Mouse (Mus musculus): ENCODE measurements around the gene Dnajc25. TPM values are rescaled to one million over a fixed set of nuclear protein-coding genes. Genes with fewer than 3 reads are reported as not detected.

Gene Dnajc25
- polyA plus RNA-seq, 1 experiment from 2014 or later = 8.2 TPM

GRCm38 (mm10) chr4:58990609-58991434 is 4.0 kb upstream of the Dnajc25 start:
- no peaks in the 10 kb centered on the region for H3K27me3 ChIP-seq (replicated peaks; ENCODE audit: low read depth, poor library complexity, severe bottlenecking)
- H3K9me3 ChIP-seq = no peaks in the 10 kb centered on the region
- H3K4me3 ChIP-seq = no peak overlapping the region
- peaks cover 20% of the 10 kb centered on the region for H3K4me1 ChIP-seq
- 88% methylated on average over 17 of the region's 17 CpGs for WGBS
- H3K36me3 ChIP-seq (replicated peaks) = no peaks in the 10 kb centered on the region
- DNase-seq (ENCODE audit: low spot score) = no peak
- H3K27ac ChIP-seq (replicated peaks) = no peak overlapping the region

- DNase-seq (ENCODE audit: low spot score) = no peak
- Histone ChIP-seq H3K27me3 (replicated peaks; ENCODE audit: low read depth, poor library complexity, severe bottlenecking) (no peaks in the 10 kb centered on the region), H3K4me1 (peaks cover 11% of the 10 kb centered on the region), H3K27ac (replicated peaks) (no peak overlapping the region), H3K9me3 (no peaks in the 10 kb centered on the region), H3K4me3 (no peak overlapping the region), H3K36me3 (replicated peaks) (no peaks in the 10 kb centered on the region)
- WGBS = 85% methylated on average over 5 of the region's 5 CpGs
These were observed 2.7 kb upstream of the Dnajc25 start for GRCm38 (mm10) chr4:58992195-58992594.

GRCm38 (mm10) chr4:58995251-58995693 is 410 bp downstream of the Dnajc25 start:
- H3K27me3 ChIP-seq (replicated peaks; ENCODE audit: low read depth, poor library complexity, severe bottlenecking) = no peaks in the 10 kb centered on the region
- no peaks in the 10 kb centered on the region for H3K36me3 ChIP-seq (replicated peaks)
- no peaks in the 10 kb centered on the region for H3K9me3 ChIP-seq
- DNase-seq (ENCODE audit: low spot score) = no peak
- 75% methylated on average over 8 of the region's 8 CpGs for WGBS
- no peak overlapping the region for H3K27ac ChIP-seq (replicated peaks)
- peaks cover 4% of the 10 kb centered on the region; the same call in 1 of the 2 replicates for H3K4me1 ChIP-seq
- H3K4me3 ChIP-seq = no peak overlapping the region

- DNase-seq (ENCODE audit: low spot score) = no peak
- Histone ChIP-seq H3K4me3 (no peak overlapping the region), H3K27me3 (replicated peaks; ENCODE audit: low read depth, poor library complexity, severe bottlenecking) (no peaks in the 10 kb centered on the region), H3K36me3 (replicated peaks) (no peaks in the 10 kb centered on the region), H3K9me3 (no peaks in the 10 kb centered on the region), H3K27ac (replicated peaks) (no peak overlapping the region), H3K4me1 (peaks cover 4% of the 10 kb centered on the region; the same call in 1 of the 2 replicates)
- 88% methylated on average over 5 of the region's 5 CpGs for WGBS
These were observed 2.2 kb downstream of the Dnajc25 start for GRCm38 (mm10) chr4:58997081-58997480.

GRCm38 (mm10) chr4:58998688-58999087 is 3.8 kb downstream of the Dnajc25 start:
- Histone ChIP-seq H3K4me1 (peaks cover 13% of the 10 kb centered on the region), H3K27me3 (replicated peaks; ENCODE audit: low read depth, poor library complexity, severe bottlenecking) (no peaks in the 10 kb centered on the region), H3K9me3 (no peaks in the 10 kb centered on the region), H3K27ac (replicated peaks) (no peak overlapping the region), H3K36me3 (replicated peaks) (no peaks in the 10 kb centered on the region), H3K4me3 (no peak overlapping the region)
- no peak for DNase-seq (ENCODE audit: low spot score)
- WGBS = 90% methylated on average over 1 of the region's 1 CpGs

GRCm38 (mm10) chr4:58999686-59000085 is 4.8 kb downstream of the Dnajc25 start:
- WGBS = 22% methylated on average over 2 of the region's 2 CpGs
- peaks cover 23% of the 10 kb centered on the region for H3K4me1 ChIP-seq
- no peak overlapping the region for H3K4me3 ChIP-seq
- no peaks in the 10 kb centered on the region for H3K36me3 ChIP-seq (replicated peaks)
- peak; percentile 77 for DNase-seq (ENCODE audit: low spot score)
- H3K27ac ChIP-seq (replicated peaks) = no peak overlapping the region
- H3K9me3 ChIP-seq = no peaks in the 10 kb centered on the region
- no peaks in the 10 kb centered on the region for H3K27me3 ChIP-seq (replicated peaks; ENCODE audit: low read depth, poor library complexity, severe bottlenecking)

- Histone ChIP-seq H3K36me3 (replicated peaks) (no peaks in the 10 kb centered on the region), H3K27ac (replicated peaks) (no peak overlapping the region), H3K4me1 (peaks cover 28% of the 10 kb centered on the region), H3K9me3 (no peaks in the 10 kb centered on the region), H3K27me3 (replicated peaks; ENCODE audit: low read depth, poor library complexity, severe bottlenecking) (no peaks in the 10 kb centered on the region), H3K4me3 (no peak overlapping the region)
- DNase-seq (ENCODE audit: low spot score) = no peak
- 0% methylated on average over 2 of the region's 2 CpGs for WGBS
These were observed 5.8 kb downstream of the Dnajc25 start for GRCm38 (mm10) chr4:59000614-59001013.

GRCm38 (mm10) chr4:59002948-59003805 is 8.3 kb downstream of the Dnajc25 start, which contains the start of gene Gm20503:
TSS of gene Gm20503 (plus strand) at chr4:59003210.
- Histone ChIP-seq H3K36me3 (replicated peaks) (no peaks in the 10 kb centered on the region), H3K9me3 (no peaks in the 10 kb centered on the region), H3K27me3 (replicated peaks; ENCODE audit: low read depth, poor library complexity, severe bottlenecking) (no peaks in the 10 kb centered on the region), H3K4me1 (peaks cover 46% of the 10 kb centered on the region), H3K27ac (replicated peaks) (peak within 1 kb of the TSS; percentile 93), H3K4me3 (peak within 1 kb of the TSS; percentile 93)
- under 1% methylated on average over 89 of the region's 89 CpGs for WGBS
- peak; percentile 94 for DNase-seq (ENCODE audit: low spot score)

- no peak for DNase-seq (ENCODE audit: low spot score)
- H3K27me3 ChIP-seq (replicated peaks; ENCODE audit: low read depth, poor library complexity, severe bottlenecking) = no peaks in the 10 kb centered on the region
- WGBS = 38% methylated on average over 7 of the region's 7 CpGs
- H3K27ac ChIP-seq (replicated peaks) = no peak overlapping the region
- peaks cover 48% of the 10 kb centered on the region for H3K4me1 ChIP-seq
- H3K9me3 ChIP-seq = no peaks in the 10 kb centered on the region
- no peaks in the 10 kb centered on the region for H3K36me3 ChIP-seq (replicated peaks)
- H3K4me3 ChIP-seq = peak overlapping the region; percentile 93
These were observed 8.9 kb downstream of the Dnajc25 start for GRCm38 (mm10) chr4:59003806-59004200.

GRCm38 (mm10) chr4:59006211-59006610 is 11.3 kb downstream of the Dnajc25 start:
- Histone ChIP-seq H3K27me3 (replicated peaks; ENCODE audit: low read depth, poor library complexity, severe bottlenecking) (no peaks in the 10 kb centered on the region), H3K4me1 (peaks cover 48% of the 10 kb centered on the region), H3K9me3 (no peaks in the 10 kb centered on the region), H3K4me3 (no peak overlapping the region), H3K36me3 (replicated peaks) (no peaks in the 10 kb centered on the region), H3K27ac (replicated peaks) (no peak overlapping the region)
- 57% methylated on average over 8 of the region's 8 CpGs for WGBS
- peak; percentile 28 for DNase-seq (ENCODE audit: low spot score)

GRCm38 (mm10) chr4:59007016-59007415 is 12.2 kb downstream of the Dnajc25 start:
- Histone ChIP-seq H3K27me3 (replicated peaks; ENCODE audit: low read depth, poor library complexity, severe bottlenecking) (no peaks in the 10 kb centered on the region), H3K27ac (replicated peaks) (no peak overlapping the region), H3K9me3 (no peaks in the 10 kb centered on the region), H3K4me1 (peaks cover 48% of the 10 kb centered on the region), H3K36me3 (replicated peaks) (no peaks in the 10 kb centered on the region), H3K4me3 (no peak overlapping the region)
- WGBS = 73% methylated on average over 6 of the region's 6 CpGs
- no peak for DNase-seq (ENCODE audit: low spot score)

GRCm38 (mm10) chr4:59007974-59008373 is 13.1 kb downstream of the Dnajc25 start:
- H3K4me3 ChIP-seq = no peak overlapping the region
- H3K9me3 ChIP-seq = no peaks in the 10 kb centered on the region
- H3K36me3 ChIP-seq (replicated peaks) = no peaks in the 10 kb centered on the region
- H3K27me3 ChIP-seq (replicated peaks; ENCODE audit: low read depth, poor library complexity, severe bottlenecking) = no peaks in the 10 kb centered on the region
- no peak overlapping the region for H3K27ac ChIP-seq (replicated peaks)
- DNase-seq (ENCODE audit: low spot score) = no peak
- peaks cover 42% of the 10 kb centered on the region for H3K4me1 ChIP-seq
- 73% methylated on average over 5 of the region's 5 CpGs for WGBS
